Mouse (Mus musculus) urinary bladder, postnatal 25 days (tissue): ENCODE data around the gene Rasl11a.
"Not testable (repeated sequence)": the region's sequence is repeated elsewhere in the genome, so short reads cannot be mapped to it uniquely, and the experiment has no call there.

ENCODE experiments used
- DNase-seq: peaks from one replicate; pipeline ENCODE4 v3.0.0; 2022; ENCODE audit warnings: low spot score

Gene Rasl11a

DNA sequence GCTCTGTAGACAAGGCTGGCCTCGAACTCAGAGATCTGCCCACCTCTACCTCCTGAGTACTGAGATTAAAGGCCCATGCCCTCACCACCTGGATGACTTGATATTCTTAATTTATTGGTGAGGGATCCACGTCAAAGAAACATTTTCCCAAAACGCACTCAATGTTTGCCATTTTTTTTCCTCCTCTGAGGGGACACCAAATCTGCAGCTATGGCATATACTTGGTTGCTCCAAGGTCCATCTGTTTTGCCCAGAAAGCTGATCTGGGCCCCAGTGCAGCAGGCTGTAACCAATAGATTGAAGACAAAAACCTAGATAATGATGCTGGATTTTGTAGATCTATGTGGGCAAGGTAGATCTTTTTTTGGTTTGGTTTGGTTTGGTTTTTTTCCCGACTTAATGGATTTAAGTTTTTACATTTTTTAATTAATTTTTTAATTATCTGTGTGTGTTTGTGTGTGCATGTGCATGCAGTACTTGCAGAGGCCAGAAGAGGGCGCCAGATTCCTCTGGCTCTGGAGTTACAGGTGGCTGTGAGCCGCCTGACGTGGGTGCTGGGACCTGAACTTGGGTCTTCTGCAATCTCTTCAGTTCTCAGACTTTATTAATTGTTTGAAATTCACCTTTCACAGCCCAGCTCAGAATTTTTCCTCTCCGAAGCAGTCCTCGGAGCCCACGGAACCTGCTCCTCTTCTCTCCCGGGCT lies 48.8 kb downstream of the Rasl11a start:
- no peak for DNase-seq

DNA sequence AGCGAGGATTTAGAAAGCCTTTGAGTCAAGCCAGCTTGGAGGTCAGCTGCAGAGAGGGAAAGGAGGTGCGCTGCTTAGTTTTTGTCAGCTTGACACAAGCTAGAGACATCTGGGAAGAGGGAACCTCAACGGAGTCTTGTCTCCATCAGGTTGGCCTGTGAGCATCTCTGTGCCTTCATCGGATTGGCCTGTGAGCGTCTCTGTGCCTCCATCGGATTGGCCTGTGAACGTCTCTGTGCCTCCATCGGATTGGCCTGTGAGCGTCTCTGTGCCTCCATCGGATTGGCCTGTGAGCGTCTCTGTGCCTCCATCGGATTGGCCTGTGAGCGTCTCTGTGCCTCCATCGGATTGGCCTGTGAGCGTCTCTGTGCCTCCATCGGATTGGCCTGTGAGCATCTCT lies 50.8 kb downstream of the Rasl11a start:
- not testable (repeated sequence) for DNase-seq

DNA sequence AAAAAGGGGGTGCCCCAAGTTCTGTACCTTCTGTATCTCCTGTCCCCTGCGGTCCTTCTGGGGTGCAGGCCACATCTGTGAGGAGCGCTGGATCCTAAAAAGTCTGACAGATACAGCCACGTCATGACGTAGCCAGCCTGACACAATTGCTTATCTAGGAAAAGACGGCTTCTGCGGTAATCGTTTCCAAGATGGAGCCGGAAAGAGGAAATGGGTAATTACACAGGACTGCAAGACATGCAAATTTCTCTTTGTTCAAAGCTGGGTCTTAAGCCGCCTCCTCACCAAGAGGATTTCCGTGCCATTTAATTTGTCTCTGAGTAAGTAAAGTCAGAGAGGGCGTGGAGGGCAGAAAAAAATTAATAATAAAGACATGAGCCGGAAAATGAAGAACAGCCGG lies 52.1 kb downstream of the Rasl11a start:
- no peak for DNase-seq
